Mouse (Mus musculus) testis, adult 2 months (tissue): ENCODE data around the gene Krtap28-10.

Source experiments
- CTCF ChIP-seq: fragments of 200-500 bp; IDR thresholded peaks from 2 replicates; pipeline ENCODE4 v1.5.1; 2012; ENCODE audit warnings: low read depth, mild to moderate bottlenecking, inconsistent platforms, low read length, moderate library complexity; ENCODE audit not compliant: control insufficient read depth, insufficient read depth, insufficient replicate concordance
- POLR2A ChIP-seq: fragments of 200-500 bp; IDR thresholded peaks from 2 replicates; pipeline ENCODE4 v1.6.1; 2012; ENCODE audit warnings: low read depth, mild to moderate bottlenecking, inconsistent platforms, low read length, moderate library complexity; ENCODE audit not compliant: control insufficient read depth

DNA sequence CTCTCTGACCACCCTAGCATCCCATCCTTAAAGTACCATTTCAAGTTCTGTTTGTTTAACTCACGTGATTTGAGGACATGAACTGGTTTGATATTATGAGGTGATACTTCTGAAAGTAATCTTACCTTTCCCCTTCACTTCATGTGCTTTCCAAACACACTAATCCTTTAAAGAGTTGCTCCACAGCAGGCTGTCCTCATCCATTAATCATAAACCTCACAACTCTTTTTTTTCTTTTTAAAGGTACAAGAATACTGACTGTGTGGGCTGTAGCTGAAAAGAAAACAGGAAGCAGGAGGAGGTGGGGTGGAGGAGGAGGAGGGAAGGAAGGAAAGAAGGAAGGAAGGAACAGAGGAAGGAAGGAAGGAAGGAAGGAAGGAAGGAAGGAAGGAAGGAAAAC, 10.3 kb downstream of the Krtap28-10 start:
- TF ChIP-seq CTCF = no peak
- no peak for TF ChIP-seq POLR2A
